Mouse (Mus musculus): Measurements from ENCODE around the gene Ifi47.
"Not testable (repeated sequence)": the region's sequence is repeated elsewhere in the genome, so short reads cannot be mapped to it uniquely, and the experiment has no call there.

DNA sequence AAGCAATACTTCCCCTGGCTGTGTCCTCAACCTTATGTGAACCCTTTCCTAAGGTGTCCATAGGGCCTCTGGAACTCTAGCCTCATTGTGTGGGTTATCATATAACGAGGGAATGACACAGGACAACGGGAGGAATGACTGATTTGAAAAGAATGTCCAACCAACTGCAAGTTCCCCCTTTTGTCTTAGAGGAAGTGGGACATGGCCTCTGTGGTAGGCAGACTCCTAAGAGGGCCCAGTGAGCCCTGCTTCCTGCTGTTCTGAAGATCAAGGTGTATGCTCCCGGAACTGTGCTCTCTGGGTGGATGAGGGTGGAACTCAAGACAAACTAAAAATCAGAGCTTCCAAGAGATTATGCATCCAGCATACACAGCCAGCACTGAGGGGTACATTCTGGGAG lies 16.3 kb upstream of the Ifi47 start:
- TF ChIP-seq CTCF (IDR thresholded peaks at IDR 0.05; ENCODE audit: borderline replicate concordance, insufficient read depth, low read length); POLR2A (IDR thresholded peaks at IDR 0.05; ENCODE audit: low read depth, low read length): not testable (repeated sequence)

All from embryonic fibroblast, embryonic 13.5 days (primary cell).